Mouse (Mus musculus): ENCODE results near the gene Pnpla3. TPM values are rescaled to one million over a fixed set of nuclear protein-coding genes. Genes with fewer than 3 reads are reported as not detected.

Pnpla3 gene
- polyA plus RNA-seq, 1 experiment from 2014 or later: 1.7 TPM

GRCm38 (mm10) chr15:84189881-84190280, 22.2 kb downstream of the Pnpla3 start:
- 57% methylated on average over 3 of the region's 3 CpGs for WGBS
- ATAC-seq (ENCODE audit: low FRiP score): 0 out of 2 replicates have a peak, but pooled peaks have one; percentile 17
- no peak overlapping the region for H3K4me2 ChIP-seq
- DNase-seq (ENCODE audit: low spot score, missing footprints): no peak
- no peak overlapping the region for H3K27ac ChIP-seq (ENCODE audit: low read depth, low read length)
- no peaks in the 10 kb centered on the region for H3K27me3 ChIP-seq (ENCODE audit: control insufficient read depth, insufficient read depth, low read length)
- H3K9ac ChIP-seq (ENCODE audit: low read length): no peak overlapping the region
- H3K4me3 ChIP-seq (ENCODE audit: low read depth, low read length): no peak overlapping the region
- H3K4me1 ChIP-seq (ENCODE audit: control insufficient read depth, insufficient read depth, low read length): peaks cover 6% of the 10 kb centered on the region; the same call in 1 of the 2 replicates
- no peaks in the 10 kb centered on the region for H3K36me3 ChIP-seq (ENCODE audit: control insufficient read depth, insufficient read depth, low read length)
- H3K9me3 ChIP-seq (ENCODE audit: control insufficient read depth, low read length): no peaks in the 10 kb centered on the region

GRCm38 (mm10) chr15:84191724-84192057, 24.1 kb downstream of the Pnpla3 start:
- no peaks in the 10 kb centered on the region for H3K9me3 ChIP-seq (ENCODE audit: control insufficient read depth, low read length)
- peak overlapping the region; percentile 77 for H3K27ac ChIP-seq (ENCODE audit: low read depth, low read length)
- 0 out of 2 replicates have a peak, but pooled peaks cover 2% of the 10 kb centered on the region for H3K36me3 ChIP-seq (ENCODE audit: control insufficient read depth, insufficient read depth, low read length)
- H3K4me1 ChIP-seq (ENCODE audit: control insufficient read depth, insufficient read depth, low read length): peaks cover 6% of the 10 kb centered on the region; the same call in 1 of the 2 replicates
- WGBS: 2% methylated on average over 9 of the region's 9 CpGs
- no peak for DNase-seq (ENCODE audit: low spot score, missing footprints)
- H3K9ac ChIP-seq (ENCODE audit: low read length): peak overlapping the region; percentile 85
- ATAC-seq (ENCODE audit: low FRiP score): peak; percentile 54; the same call in 1 of the 2 replicates
- H3K27me3 ChIP-seq (ENCODE audit: control insufficient read depth, insufficient read depth, low read length): no peaks in the 10 kb centered on the region
- peak overlapping the region; percentile 83 for H3K4me3 ChIP-seq (ENCODE audit: low read depth, low read length)
- peak overlapping the region; percentile 65 for H3K4me2 ChIP-seq

- 4% methylated on average over 48 of the region's 48 CpGs for WGBS
- H3K9me3 ChIP-seq (ENCODE audit: control insufficient read depth, low read length): no peaks in the 10 kb centered on the region
- peaks cover 6% of the 10 kb centered on the region; the same call in 1 of the 2 replicates for H3K4me1 ChIP-seq (ENCODE audit: control insufficient read depth, insufficient read depth, low read length)
- DNase-seq (ENCODE audit: low spot score, missing footprints): peak; percentile 97
- H3K4me2 ChIP-seq: peak within 1 kb of the TSS; percentile 65
- peak within 1 kb of the TSS; percentile 85 for H3K9ac ChIP-seq (ENCODE audit: low read length)
- peaks cover 4% of the 10 kb centered on the region; the same call in 1 of the 2 replicates for H3K36me3 ChIP-seq (ENCODE audit: control insufficient read depth, insufficient read depth, low read length)
- peak; percentile 99 for ATAC-seq (ENCODE audit: low FRiP score)
- H3K27me3 ChIP-seq (ENCODE audit: control insufficient read depth, insufficient read depth, low read length): no peaks in the 10 kb centered on the region
- peak within 1 kb of the TSS; percentile 83 for H3K4me3 ChIP-seq (ENCODE audit: low read depth, low read length)
- H3K27ac ChIP-seq (ENCODE audit: low read depth, low read length): peak within 1 kb of the TSS; percentile 77
Measured at GRCm38 (mm10) chr15:84192058-84192791, 24.6 kb downstream of the Pnpla3 start, which contains the start of gene Samm50. Gene Samm50 (plus strand): TSS chr15:84192241.

- no peak overlapping the region for H3K4me2 ChIP-seq
- 86% methylated on average over 8 of the region's 8 CpGs for WGBS
- H3K27me3 ChIP-seq (ENCODE audit: control insufficient read depth, insufficient read depth, low read length): no peaks in the 10 kb centered on the region
- ATAC-seq (ENCODE audit: low FRiP score): no peak
- DNase-seq (ENCODE audit: low spot score, missing footprints): no peak
- peaks cover 24% of the 10 kb centered on the region for H3K36me3 ChIP-seq (ENCODE audit: control insufficient read depth, insufficient read depth, low read length)
- H3K4me3 ChIP-seq (ENCODE audit: low read depth, low read length): no peak overlapping the region
- peaks cover 6% of the 10 kb centered on the region; the same call in 1 of the 2 replicates for H3K4me1 ChIP-seq (ENCODE audit: control insufficient read depth, insufficient read depth, low read length)
- H3K9me3 ChIP-seq (ENCODE audit: control insufficient read depth, low read length): no peaks in the 10 kb centered on the region
- no peak overlapping the region for H3K9ac ChIP-seq (ENCODE audit: low read length)
- no peak overlapping the region for H3K27ac ChIP-seq (ENCODE audit: low read depth, low read length)
Measured at GRCm38 (mm10) chr15:84196486-84197165, 29.0 kb downstream of the Pnpla3 start.

- no peaks in the 10 kb centered on the region for H3K27me3 ChIP-seq (ENCODE audit: control insufficient read depth, insufficient read depth, low read length)
- H3K9ac ChIP-seq (ENCODE audit: low read length): no peak overlapping the region
- WGBS: 92% methylated on average over 4 of the region's 4 CpGs
- H3K36me3 ChIP-seq (ENCODE audit: control insufficient read depth, insufficient read depth, low read length): peaks cover 19% of the 10 kb centered on the region
- H3K9me3 ChIP-seq (ENCODE audit: control insufficient read depth, low read length): no peaks in the 10 kb centered on the region
- ATAC-seq (ENCODE audit: low FRiP score): no peak
- H3K27ac ChIP-seq (ENCODE audit: low read depth, low read length): no peak overlapping the region
- no peak overlapping the region for H3K4me3 ChIP-seq (ENCODE audit: low read depth, low read length)
- no peak for DNase-seq (ENCODE audit: low spot score, missing footprints)
- H3K4me1 ChIP-seq (ENCODE audit: control insufficient read depth, insufficient read depth, low read length): peaks cover under 1% of the 10 kb centered on the region; the same call in 1 of the 2 replicates
- no peak overlapping the region for H3K4me2 ChIP-seq
Measured at GRCm38 (mm10) chr15:84207327-84207726, 39.7 kb downstream of the Pnpla3 start.

- DNase-seq (ENCODE audit: low spot score, missing footprints) (no peak), ATAC-seq (ENCODE audit: low FRiP score) (no peak)
- H3K4me2 ChIP-seq: no peak overlapping the region
- H3K36me3 ChIP-seq (ENCODE audit: control insufficient read depth, insufficient read depth, low read length): peaks cover 15% of the 10 kb centered on the region
- H3K27ac ChIP-seq (ENCODE audit: low read depth, low read length): no peak overlapping the region
- no peaks in the 10 kb centered on the region for H3K9me3 ChIP-seq (ENCODE audit: control insufficient read depth, low read length)
- peaks cover 5% of the 10 kb centered on the region for H3K4me1 ChIP-seq (ENCODE audit: control insufficient read depth, insufficient read depth, low read length)
- no peak overlapping the region for H3K9ac ChIP-seq (ENCODE audit: low read length)
- WGBS: 84% methylated on average over 11 of the region's 11 CpGs
- H3K27me3 ChIP-seq (ENCODE audit: control insufficient read depth, insufficient read depth, low read length): no peaks in the 10 kb centered on the region
- H3K4me3 ChIP-seq (ENCODE audit: low read depth, low read length): no peak overlapping the region
Measured at GRCm38 (mm10) chr15:84209517-84210412, 42.1 kb downstream of the Pnpla3 start.

GRCm38 (mm10) chr15:84210461-84210860, 42.8 kb downstream of the Pnpla3 start:
- peaks cover 12% of the 10 kb centered on the region for H3K36me3 ChIP-seq (ENCODE audit: control insufficient read depth, insufficient read depth, low read length)

GRCm38 (mm10) chr15:84210941-84211340, 43.3 kb downstream of the Pnpla3 start:
- no peak overlapping the region for H3K9ac ChIP-seq (ENCODE audit: low read length)
- ATAC-seq (ENCODE audit: low FRiP score): no peak
- H3K27me3 ChIP-seq (ENCODE audit: control insufficient read depth, insufficient read depth, low read length): no peaks in the 10 kb centered on the region
- 94% methylated on average over 13 of the region's 13 CpGs for WGBS
- H3K9me3 ChIP-seq (ENCODE audit: control insufficient read depth, low read length): no peaks in the 10 kb centered on the region
- H3K4me3 ChIP-seq (ENCODE audit: low read depth, low read length): no peak overlapping the region
- H3K4me1 ChIP-seq (ENCODE audit: control insufficient read depth, insufficient read depth, low read length): peaks cover 5% of the 10 kb centered on the region
- H3K4me2 ChIP-seq: no peak overlapping the region
- no peak for DNase-seq (ENCODE audit: low spot score, missing footprints)
- H3K36me3 ChIP-seq (ENCODE audit: control insufficient read depth, insufficient read depth, low read length): peaks cover 12% of the 10 kb centered on the region
- no peak overlapping the region for H3K27ac ChIP-seq (ENCODE audit: low read depth, low read length)

More at GRCm38 (mm10) chr15:84210461-84210860, 42.8 kb downstream of the Pnpla3 start:
- no peak for DNase-seq (ENCODE audit: low spot score, missing footprints)
- Histone ChIP-seq H3K27me3 (ENCODE audit: control insufficient read depth, insufficient read depth, low read length) (no peaks in the 10 kb centered on the region), H3K4me1 (ENCODE audit: control insufficient read depth, insufficient read depth, low read length) (peaks cover 5% of the 10 kb centered on the region), H3K4me2 (no peak overlapping the region), H3K27ac (ENCODE audit: low read depth, low read length) (no peak overlapping the region), H3K4me3 (ENCODE audit: low read depth, low read length) (no peak overlapping the region), H3K9me3 (ENCODE audit: control insufficient read depth, low read length) (no peaks in the 10 kb centered on the region), H3K9ac (ENCODE audit: low read length) (no peak overlapping the region)
- 95% methylated on average over 13 of the region's 13 CpGs for WGBS
- no peak for ATAC-seq (ENCODE audit: low FRiP score)

Data from midbrain, embryonic 11.5 days (tissue).